Mouse (Mus musculus) megakaryocyte, embryonic 14.5 days (primary cell): Measurements from ENCODE around the gene 2010109A12Rik.

Experiments used
- FLI1 ChIP-seq: IDR thresholded peaks from 2 replicates; pipeline ENCODE4 v1.6.1; 2012; ENCODE audit warnings: low read length, inconsistent platforms, mixed read lengths
- GATA1 ChIP-seq: IDR thresholded peaks from 3 replicates; pipeline ENCODE4 v1.6.1; 2012; ENCODE audit warnings: mixed read lengths, low read length, inconsistent platforms, borderline replicate concordance

DNA sequence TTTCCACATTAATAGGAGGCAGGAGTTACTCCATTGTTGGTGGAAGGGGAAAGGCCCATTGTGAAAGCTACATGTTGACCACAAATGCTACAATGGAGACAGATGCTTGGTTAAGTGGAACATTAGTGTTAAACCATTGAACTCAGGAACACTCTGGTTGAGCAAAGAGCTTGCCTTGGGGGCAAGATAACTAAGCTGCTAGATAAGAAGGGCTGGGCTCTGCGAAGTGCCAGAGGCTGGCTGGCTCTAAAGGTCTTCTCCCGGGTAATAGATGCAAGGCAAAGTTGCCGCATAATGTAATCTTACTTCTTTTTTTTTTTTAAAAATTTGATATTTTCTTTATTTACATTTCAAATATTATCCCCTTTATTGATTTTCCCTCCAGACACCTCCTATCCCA lies 20.8 kb downstream of the 2010109A12Rik start:
- no peak for TF ChIP-seq GATA1
- no peak for TF ChIP-seq FLI1
